10 mouse cellular contexts compared by ENCODE assay signal in genomic region chr12:77009202-77010030, GRCm38 (mm10). TPM values are rescaled to one million over a fixed set of nuclear protein-coding genes. Genes with fewer than 3 reads are reported as not detected.
DNase-seq lines count a peak whose midpoint lies in the region; ATAC-seq and TF ChIP-seq lines count a peak whose summit lies in the region.
"Had no signal": no experiment of that assay in that cellular context is flagged by ENCODE, and none has a peak within 500 bp of the region (broad histone marks: within the 10 kb centered on the region; RNA-seq: fewer than 3 reads in every experiment).

No protein-coding gene starts in this region.

- intact Hi-C loops in left cerebral cortex, postnatal 25 days (cut with DNase I): loop anchor here (5.0 to 10.0 kb wide), 2 partner anchors 228 to 775 kb away; partner anchors contain the start of gene Fut8

- peak; percentile 25 to 45 for DNase-seq in left cerebral cortex, postnatal 25 days (ENCODE audit: low spot score in 2 of 2)
- no peak for DNase-seq in left cerebral cortex, adult 11 months (ENCODE audit: low spot score)
- no peak for DNase-seq in Patski (ENCODE audit: low read depth, low spot score)
- DNase-seq in cerebellum, adult 18-20 months: peak; percentile 81 to 87
- DNase-seq in kidney, postnatal 25 days: peak; percentile 42 to 50
- DNase-seq in thymus, postnatal 10 days (ENCODE audit: low spot score in 2 of 2): peak; percentile 14 to 51
- DNase-seq in right cerebral cortex, postnatal 10 days (ENCODE audit: low spot score in 2 of 2): no peak

- H3K4me3 ChIP-seq in intestine, embryonic 16.5 days (ENCODE audit: low read length): no peak overlapping the region
- H3K4me3 ChIP-seq: embryonic facial prominence, embryonic 12.5 days; limb, embryonic 13.5 days had no signal

- POLR2A ChIA-PET in Patski (lab: Charles Lee): interaction anchor here (0.7 kb wide), 1 partner anchor 977 kb away, joined by 3 read pairs; no protein-coding TSS in a partner anchor

- no peak for ATAC-seq in Patski
- ATAC-seq in intestine, embryonic 16.5 days: no peak

- in situ Hi-C loops in Patski (cut with MboI; ENCODE audit: low pct_unique_long_range_greater_than_20kb): loop anchor here (10.0 kb wide), 2 partner anchors 565 to 1075 kb away; no protein-coding TSS in a partner anchor

- no peaks in the 10 kb centered on the region for H3K36me3 ChIP-seq in intestine, embryonic 16.5 days (ENCODE audit: control insufficient read depth, insufficient read depth, low read length)
- H3K36me3 ChIP-seq: embryonic facial prominence, embryonic 12.5 days; limb, embryonic 13.5 days had no signal

- WGBS in intestine, embryonic 16.5 days: 50% methylated on average over 20 of the region's 20 CpGs

- H3K9ac ChIP-seq in intestine, embryonic 16.5 days (ENCODE audit: low read depth, low read length): no peak overlapping the region
- H3K9ac ChIP-seq: embryonic facial prominence, embryonic 12.5 days; limb, embryonic 13.5 days had no signal

- CTCF ChIA-PET in Patski (lab: Charles Lee): interaction anchor here (1.2 to 1.8 kb wide), 7 partner anchors 10 to 232 kb away, joined by 3 to 5 read pairs (median 3); no protein-coding TSS in a partner anchor

- TF ChIP-seq CTCF in Patski (IDR thresholded peaks at IDR 0.05): peak; percentile 33

- H3K4me2 ChIP-seq in intestine, embryonic 16.5 days (ENCODE audit: low read depth, low read length): no peak overlapping the region
- H3K4me2 ChIP-seq: embryonic facial prominence, embryonic 12.5 days; limb, embryonic 13.5 days had no signal

- H3K9me3 ChIP-seq in intestine, embryonic 16.5 days (ENCODE audit: control insufficient read depth, low read length): no peaks in the 10 kb centered on the region
- H3K9me3 ChIP-seq: embryonic facial prominence, embryonic 12.5 days; limb, embryonic 13.5 days had no signal

- peaks cover 3% of the 10 kb centered on the region for H3K27me3 ChIP-seq in Patski
- no peaks in the 10 kb centered on the region for H3K27me3 ChIP-seq in intestine, embryonic 16.5 days (replicated peaks; ENCODE audit: control insufficient read depth, insufficient read depth, low read length)
- H3K27me3 ChIP-seq: limb, embryonic 13.5 days had no signal

- no peak overlapping the region for H3K27ac ChIP-seq in intestine, embryonic 16.5 days (ENCODE audit: low read length)
- H3K27ac ChIP-seq: embryonic facial prominence, embryonic 12.5 days; limb, embryonic 13.5 days had no signal

- no peaks in the 10 kb centered on the region for H3K4me1 ChIP-seq in intestine, embryonic 16.5 days (ENCODE audit: control insufficient read depth, insufficient read depth, low read length)
- H3K4me1 ChIP-seq: embryonic facial prominence, embryonic 12.5 days had no signal

RNA-seq across cellular contexts. Expression of gene Max, which starts 47.4 kb away (rescaled TPM):
- total RNA-seq in left cerebral cortex, postnatal 25 days (2021): 10 to 100 TPM; 73.5 to 74.7 TPM
- 64.4 TPM for polyA plus RNA-seq in Patski (2021)
- 14.2 and 15.0 TPM in 2 replicates for polyA plus RNA-seq in intestine, embryonic 16.5 days (2015; fragmentation: Nextera tagmentation; extraction: Ambion mirVana)

Comparison
In these comparisons a context has a peak if more than half of its experiments do, and no peak if none do; other contexts are left out.
1. DNase-seq: peak in left cerebral cortex, postnatal 25 days (2 of 2), cerebellum, adult 18-20 months (2 of 2), kidney, postnatal 25 days (2 of 2) and thymus, postnatal 10 days (2 of 2); none in left cerebral cortex, adult 11 months (single experiment), Patski (single experiment) and right cerebral cortex, postnatal 10 days (0 of 2).